Mouse (Mus musculus) brain, embryonic 14.5 days (tissue): ENCODE results near the gene Tbl1x.

ENCODE experiments used
- CTCF ChIP-seq: fragments of 200-500 bp; IDR thresholded peaks from 2 replicates; pipeline ENCODE4 v1.5.1; 2012; ENCODE audit warnings: inconsistent platforms, mild to moderate bottlenecking, moderate library complexity, borderline replicate concordance; ENCODE audit not compliant: insufficient read depth, insufficient read length; ENCODE audit errors: extremely low read depth
- POLR2A ChIP-seq: fragments of 200-500 bp; IDR thresholded peaks from 2 replicates; pipeline ENCODE4 v1.6.1; 2012; ENCODE audit warnings: mild to moderate bottlenecking, inconsistent platforms, borderline replicate concordance; ENCODE audit not compliant: poor library complexity, insufficient read depth, insufficient read length, severe bottlenecking; ENCODE audit errors: extremely low read depth

DNA sequence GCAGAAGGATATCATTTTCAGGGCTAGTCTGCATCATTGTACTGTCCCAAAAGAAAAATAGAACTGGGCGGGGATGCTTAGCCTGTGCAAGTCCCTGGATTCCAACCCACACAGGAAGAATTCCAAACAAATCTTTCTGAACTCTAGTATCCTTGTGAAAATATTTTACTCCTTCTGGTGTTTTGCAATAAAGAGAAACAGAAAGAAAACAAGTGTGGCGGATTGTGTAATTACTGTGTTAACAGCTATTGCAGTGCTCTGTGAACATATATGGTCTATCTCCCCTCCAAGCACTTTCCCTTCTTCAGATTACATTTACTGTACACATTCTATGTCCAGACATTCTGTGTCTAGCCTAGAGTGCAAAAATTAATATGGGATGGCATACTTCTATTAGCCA lies 119.6 kb downstream of the Tbl1x start:
- TF ChIP-seq CTCF: no peak
- no peak for TF ChIP-seq POLR2A
